Mouse (Mus musculus) erythroblast, embryonic 14.5 days (primary cell): ENCODE measurements around the gene Htra2.

Source experiments
- GATA1 ChIP-seq: IDR thresholded peaks from 2 replicates; pipeline ENCODE4 v1.6.1; 2012; ENCODE audit warnings: low read length, inconsistent platforms, mixed read lengths
- TAL1 ChIP-seq: IDR thresholded peaks from 3 replicates; pipeline ENCODE4 v1.6.1; 2012; ENCODE audit warnings: low read length, inconsistent platforms, mixed read lengths

DNA sequence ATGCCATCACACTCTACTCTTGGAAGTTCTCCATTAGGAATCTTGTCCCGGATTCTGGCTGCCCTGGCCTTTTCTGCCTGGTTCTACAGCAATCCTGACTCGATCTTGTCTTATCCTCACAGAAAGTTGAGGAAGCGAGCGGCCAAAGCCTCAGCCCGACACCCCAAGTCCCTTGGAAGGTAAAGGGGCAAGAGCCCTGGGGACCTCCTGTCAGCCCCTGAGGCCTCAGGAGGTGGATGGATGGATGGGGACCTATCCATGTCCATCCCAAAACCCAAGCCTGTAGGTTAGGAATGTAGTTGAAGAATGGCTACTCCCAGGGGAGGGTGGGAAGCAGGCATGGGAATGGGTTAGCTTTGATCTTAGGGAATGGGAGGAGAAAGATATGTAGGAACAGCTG, 11.1 kb downstream of the Htra2 start:
- no peak for TF ChIP-seq TAL1
- TF ChIP-seq GATA1: no peak
